Mouse (Mus musculus) cerebellum, postnatal 10 days (tissue): ENCODE data around the gene Fcgbp.

Source experiments
- DNase-seq, 2 experiments: peaks; one replicate each; pipeline ENCODE4 v3.0.0; 2021; ENCODE audit warnings: mixed read lengths in 2 of 2

Gene Fcgbp

DNA sequence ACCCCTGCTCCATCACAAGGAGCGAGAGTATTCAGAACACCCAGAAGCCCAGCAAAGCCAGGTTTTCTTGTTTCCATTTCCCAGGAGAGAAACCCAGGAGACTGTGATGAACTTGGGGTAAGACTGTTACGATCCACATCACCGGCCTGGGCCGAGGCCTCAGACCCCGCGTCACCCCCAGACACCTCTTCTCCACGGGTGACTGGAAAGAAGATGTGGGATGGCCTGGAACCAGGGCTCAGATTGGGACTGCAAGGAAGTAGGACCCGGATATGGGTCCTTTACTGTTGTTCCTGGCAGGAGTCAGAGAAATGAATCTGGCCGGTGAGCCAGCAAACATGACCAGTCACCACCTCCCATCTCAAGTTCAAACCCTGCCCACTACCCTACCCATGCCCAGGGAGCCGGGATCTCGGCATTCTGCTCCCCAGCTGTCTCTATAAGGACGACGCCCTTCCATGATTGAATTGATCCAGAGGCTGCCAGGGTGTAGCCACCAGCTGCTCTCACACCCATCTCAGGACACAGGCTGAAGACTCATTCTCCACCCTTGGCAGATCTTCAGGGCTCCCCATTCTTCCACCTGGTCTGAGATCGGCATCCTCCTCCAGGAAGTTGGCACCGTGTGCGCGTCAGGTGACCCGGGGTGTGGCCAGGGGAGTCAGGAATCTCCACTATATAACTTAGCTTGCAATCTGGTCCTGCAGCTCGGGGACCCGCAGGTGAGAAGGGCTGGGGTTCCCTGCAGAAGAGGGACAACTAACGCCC, at the start of gene Fcgbp:
TSS of gene Fcgbp (plus strand) at position 706 of the 768 bp plus-strand sequence.
- no peak for DNase-seq

- no peak for DNase-seq
Observed at GRCm38 (mm10) chr7:28044524-28044923, 26.5 kb upstream of the Fcgbp start.

DNA sequence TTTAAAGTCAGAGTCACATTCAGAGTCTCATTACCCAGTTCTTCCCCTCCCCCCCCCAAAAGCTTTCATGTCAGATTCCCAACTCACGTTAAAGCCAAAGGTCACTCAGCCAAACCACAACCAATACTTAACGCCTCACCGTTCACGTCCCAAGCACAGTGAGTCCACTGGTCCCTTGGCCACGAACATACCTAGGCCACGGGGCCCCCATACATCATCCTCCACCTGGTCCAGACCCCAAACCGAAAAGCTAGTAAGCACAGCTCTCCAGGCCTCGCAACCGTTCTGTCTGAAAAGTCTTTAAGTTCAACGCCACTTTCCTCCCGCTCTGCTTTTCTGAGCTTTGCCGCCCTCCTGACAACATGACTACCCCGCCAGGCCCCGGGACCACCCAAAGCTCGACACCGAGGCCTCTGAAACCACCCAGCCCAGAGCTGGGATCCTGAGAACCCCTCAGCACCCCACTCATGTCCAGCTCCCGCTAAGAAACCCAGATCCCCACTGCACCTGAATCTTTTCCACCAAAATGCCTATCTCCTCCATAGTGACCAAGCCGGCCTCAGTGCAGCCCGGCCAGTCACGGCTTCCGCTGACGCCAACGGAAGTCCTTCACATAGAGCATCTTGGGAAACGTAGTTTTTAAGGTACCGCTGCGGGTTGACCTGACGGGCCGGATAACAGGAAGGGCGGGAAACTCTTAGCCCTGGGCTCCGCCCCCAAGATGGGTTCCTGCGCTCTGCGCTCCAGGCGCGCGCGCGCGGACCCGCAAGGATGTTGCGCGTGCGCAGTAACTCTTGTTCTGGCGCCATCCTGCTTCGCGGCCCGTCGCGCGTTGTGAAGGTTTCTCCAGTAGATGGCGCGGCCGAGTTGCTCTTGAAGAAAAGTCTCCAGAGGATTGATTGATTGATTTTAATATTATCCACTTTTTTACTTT, 21.3 kb upstream of the Fcgbp start, which contains the start of gene Psmc4:
TSS of gene Psmc4 (minus strand) at position 626 of the 934 bp plus-strand sequence.
- DNase-seq: peak; percentile 99

DNA sequence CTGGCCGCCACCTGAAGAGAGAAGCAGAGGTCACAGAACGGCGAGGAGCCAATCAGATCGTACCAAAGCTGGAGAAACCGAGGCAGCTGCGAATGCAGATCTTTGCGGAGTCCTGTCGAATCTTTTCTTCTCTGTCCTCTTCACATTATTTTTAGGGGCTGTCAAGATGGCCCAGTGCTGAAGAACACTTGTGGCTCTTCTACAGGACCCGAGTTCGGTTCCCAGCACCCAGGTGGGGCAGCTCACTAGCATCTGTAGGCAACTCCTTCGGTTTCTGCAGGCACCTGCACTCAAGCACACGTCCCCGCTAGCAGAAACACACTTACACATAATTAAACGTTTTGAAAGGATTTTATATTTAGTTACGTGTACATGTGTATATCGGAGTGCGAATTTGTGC, 20.5 kb upstream of the Fcgbp start:
- DNase-seq: peak in 1 of 2 experiments; percentile 24

DNA sequence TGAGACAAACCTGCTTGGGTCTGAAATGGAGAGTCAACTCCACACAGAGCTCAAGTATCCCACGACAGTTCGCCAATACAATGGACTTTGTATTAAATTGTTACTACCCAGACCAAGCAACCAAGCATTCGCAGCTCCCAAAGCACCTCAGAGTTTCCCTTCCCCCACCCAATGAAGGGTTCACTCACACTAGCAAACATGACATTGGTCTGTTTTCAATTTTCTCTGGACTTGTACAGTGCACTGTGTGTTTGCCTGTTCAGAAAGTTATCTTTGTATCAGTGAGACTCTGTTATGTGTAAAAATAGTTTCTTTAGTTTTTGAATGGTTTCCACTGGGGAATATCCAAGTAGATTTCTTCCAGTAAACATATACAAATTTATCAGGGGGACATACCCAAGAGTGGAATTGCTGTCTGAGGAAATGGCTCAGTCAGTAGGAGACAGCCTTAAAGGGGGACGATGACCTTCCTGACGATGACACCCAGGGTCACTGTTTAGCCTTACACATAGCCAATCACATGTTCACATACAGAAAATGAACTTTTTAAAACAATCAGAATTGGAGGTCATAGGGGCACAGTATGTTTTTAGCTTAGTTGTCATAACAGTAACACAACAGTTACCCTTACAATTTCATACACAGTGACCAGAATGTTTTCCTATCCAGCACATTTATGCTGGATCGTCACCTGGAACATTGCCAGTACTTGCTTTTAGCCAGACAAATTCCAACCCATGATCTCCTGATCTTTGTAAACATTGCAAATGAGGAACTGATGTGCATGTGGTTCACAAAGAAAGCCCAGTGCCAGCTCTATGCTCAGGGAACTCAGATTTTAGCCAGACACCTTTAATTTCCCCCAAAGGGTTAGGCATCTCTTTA, 17.7 kb upstream of the Fcgbp start:
- DNase-seq: no peak

DNA sequence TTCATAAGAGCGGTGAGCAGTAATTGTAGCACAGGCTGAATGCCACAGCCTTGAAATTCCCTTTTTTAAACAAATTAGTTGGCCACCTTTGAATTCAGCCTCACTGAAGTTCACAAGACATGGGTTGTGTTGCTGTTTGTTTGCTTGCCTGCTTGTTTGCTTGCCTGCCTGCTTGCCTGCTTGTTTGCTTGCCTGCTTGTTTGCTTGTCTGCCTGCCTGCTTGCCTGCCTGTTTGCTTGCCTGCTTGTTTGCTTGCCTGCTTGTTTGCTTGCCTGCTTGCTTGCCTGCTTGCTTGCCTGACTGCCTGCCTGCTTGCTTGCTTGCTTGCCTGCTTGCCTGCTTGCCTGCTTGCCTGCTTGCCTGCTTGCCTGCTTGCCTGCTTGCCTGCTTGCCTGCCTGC, 11.1 kb upstream of the Fcgbp start:
- no peak for DNase-seq

GRCm38 (mm10) chr7:28068661-28069060, 2.4 kb upstream of the Fcgbp start:
- no peak for DNase-seq

DNA sequence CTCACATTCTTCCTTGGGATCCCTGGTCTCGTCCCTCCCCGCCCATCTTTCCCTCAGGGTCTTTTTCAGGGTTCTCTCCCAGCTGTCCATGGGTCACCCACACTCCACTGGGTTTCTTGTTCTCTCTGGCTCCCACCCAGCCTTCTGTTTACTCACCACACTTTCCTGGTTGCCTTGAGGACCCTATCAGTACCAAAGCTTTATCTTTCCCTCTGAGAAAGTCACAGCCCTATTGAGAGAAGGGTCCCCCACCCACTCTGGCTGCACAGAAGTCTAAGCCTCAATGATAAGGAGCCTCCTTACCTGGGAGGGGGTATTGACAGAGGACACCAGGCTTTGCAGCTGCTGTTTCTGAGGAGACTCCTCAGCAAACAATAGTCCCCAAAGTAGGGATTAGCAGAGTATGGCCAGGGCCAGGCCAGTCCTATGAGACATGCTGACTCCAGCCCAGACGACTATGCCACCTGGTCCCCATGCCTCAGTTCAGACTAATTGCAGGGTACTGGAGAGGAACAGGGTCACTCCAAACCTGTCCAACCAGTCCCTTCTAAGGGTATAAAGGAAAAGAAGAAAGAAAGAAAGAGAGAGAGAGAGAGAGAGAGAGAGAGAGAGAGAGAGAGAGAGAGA, 1.4 kb upstream of the Fcgbp start:
- no peak for DNase-seq

GRCm38 (mm10) chr7:28084215-28084614, 13.2 kb downstream of the Fcgbp start:
- peak; percentile 48 to 52 for DNase-seq

- DNase-seq: no peak
Observed at GRCm38 (mm10) chr7:28086236-28086635, 15.2 kb downstream of the Fcgbp start.

DNA sequence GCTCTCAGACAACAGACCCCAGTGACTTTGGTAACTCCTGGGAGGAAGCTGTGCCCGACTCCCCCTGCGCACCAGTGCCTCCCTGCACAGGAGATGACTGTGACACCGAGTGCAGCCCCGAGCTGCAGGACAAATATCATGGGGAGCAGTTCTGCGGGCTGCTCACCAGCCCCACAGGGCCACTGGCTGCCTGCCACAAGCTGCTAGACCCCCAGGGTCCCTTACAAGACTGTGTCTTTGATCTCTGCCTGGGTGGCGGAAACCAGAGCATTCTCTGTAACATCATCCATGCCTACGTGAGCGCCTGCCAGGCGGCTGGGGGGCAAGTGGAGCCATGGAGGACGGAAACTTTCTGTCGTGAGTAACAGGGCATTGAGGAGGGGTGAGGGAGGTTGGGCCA, 22.5 kb downstream of the Fcgbp start:
- DNase-seq: no peak

DNA sequence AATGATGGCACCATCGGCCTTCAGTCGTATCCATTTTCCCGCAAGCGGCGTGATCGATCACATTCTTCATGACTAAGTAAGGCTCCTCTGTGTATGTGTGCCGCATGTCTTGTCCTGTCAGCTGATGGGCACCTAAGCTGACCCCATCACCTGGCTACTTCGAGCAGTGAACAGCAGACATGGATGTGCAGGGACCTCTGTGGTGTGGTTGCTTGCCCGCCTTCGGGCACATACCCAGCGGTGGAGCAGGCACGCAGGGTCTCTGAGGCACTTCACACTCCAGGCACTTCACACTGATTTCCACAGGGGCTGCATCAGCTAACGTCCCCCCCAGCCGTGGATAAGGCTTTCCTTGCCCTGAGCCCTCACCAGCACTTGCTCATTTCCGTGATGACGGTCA, 28.1 kb downstream of the Fcgbp start:
- no peak for DNase-seq

GRCm38 (mm10) chr7:28100596-28101590, 29.9 kb downstream of the Fcgbp start:
- peak; percentile 65 to 66 for DNase-seq

- peak; percentile 78 to 85 for DNase-seq
Observed at GRCm38 (mm10) chr7:28102936-28103335, 31.9 kb downstream of the Fcgbp start.

DNA sequence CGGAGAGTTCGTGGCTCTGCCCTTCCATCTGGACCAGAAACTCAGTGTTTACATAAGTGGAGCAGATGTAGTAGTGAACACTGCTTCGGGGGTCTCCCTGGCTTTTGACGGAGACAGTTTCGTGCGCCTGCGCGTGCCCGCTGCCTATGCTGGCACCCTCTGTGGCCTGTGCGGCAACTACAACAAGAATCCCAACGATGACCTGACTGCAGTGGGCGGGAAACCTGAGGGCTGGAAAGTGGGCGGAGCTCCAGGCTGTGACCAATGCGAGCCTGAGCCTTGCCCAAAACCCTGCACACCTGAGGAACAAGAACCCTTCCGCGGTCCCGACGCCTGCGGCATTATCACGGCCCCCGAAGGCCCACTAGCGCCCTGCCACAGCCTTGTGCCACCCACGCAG, 33.6 kb downstream of the Fcgbp start:
- peak; percentile 67 to 69 for DNase-seq

GRCm38 (mm10) chr7:28106241-28106640, 35.2 kb downstream of the Fcgbp start:
- no peak for DNase-seq

DNA sequence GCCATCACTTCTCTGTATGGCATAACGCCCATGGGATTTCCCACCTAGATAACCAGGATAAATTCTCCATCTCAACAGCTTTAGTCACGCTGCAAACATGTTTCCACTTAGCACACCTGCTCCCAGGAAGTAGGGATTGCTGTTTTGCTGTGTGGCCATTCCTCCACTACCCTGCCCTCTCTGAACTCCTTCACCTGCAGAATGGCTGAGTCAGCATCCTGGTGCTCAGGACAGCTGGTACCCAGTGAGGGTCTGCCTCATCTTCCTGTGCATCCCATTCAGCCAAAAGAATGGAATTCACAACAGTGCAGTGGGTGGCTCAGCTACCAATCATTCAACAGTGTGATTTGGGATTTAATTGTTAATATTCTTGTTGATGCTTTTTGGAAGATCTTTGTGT, 43.6 kb downstream of the Fcgbp start:
- DNase-seq: no peak

GRCm38 (mm10) chr7:28129166-28129565, 58.1 kb downstream of the Fcgbp start, which contains the start of gene 9530053A07Rik:
9530053A07Rik (plus strand) TSS chr7:28129466.
- DNase-seq: no peak

- DNase-seq: peak; percentile 81 to 87
Observed at GRCm38 (mm10) chr7:28137613-28138012, 66.6 kb downstream of the Fcgbp start.

- peak; percentile 87 to 89 for DNase-seq
Observed at GRCm38 (mm10) chr7:28148263-28148662, 77.2 kb downstream of the Fcgbp start.

DNA sequence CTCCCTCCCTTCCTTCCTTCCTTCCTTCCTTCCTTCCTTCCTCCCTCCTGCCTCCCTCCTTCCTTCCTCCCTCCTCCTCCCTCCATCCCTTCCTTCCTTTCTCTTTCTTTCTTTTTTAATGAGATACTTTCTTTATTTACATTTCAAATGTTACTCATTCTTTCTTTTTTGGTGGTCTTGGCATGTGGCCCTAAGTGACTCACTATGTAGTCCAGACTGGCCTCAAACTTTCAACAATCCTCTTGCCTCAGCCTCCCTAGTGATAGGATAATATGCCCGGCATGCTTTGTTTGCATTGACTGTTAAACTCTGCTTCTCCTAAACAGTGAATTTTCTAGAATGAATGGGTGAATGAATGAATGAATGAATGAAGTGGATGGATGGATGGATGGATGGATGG, 78.8 kb downstream of the Fcgbp start:
- no peak for DNase-seq
